Mouse (Mus musculus) small intestine, adult 2 months (tissue): ENCODE measurements around the gene Astn2.

Experiments
- CTCF ChIP-seq: fragments of 200-500 bp; IDR thresholded peaks from 2 replicates; pipeline ENCODE4 v1.5.1; 2012; ENCODE audit warnings: low read depth, mild to moderate bottlenecking, control low read depth, inconsistent platforms, low read length, moderate library complexity, mixed read lengths; ENCODE audit not compliant: insufficient replicate concordance, insufficient read length; ENCODE audit errors: extremely low read depth
- POLR2A ChIP-seq: fragments of 200-500 bp; IDR thresholded peaks from 2 replicates; pipeline ENCODE4 v1.6.1; 2012; ENCODE audit warnings: low read depth, mild to moderate bottlenecking, control low read depth, inconsistent platforms, low read length, moderate library complexity

DNA sequence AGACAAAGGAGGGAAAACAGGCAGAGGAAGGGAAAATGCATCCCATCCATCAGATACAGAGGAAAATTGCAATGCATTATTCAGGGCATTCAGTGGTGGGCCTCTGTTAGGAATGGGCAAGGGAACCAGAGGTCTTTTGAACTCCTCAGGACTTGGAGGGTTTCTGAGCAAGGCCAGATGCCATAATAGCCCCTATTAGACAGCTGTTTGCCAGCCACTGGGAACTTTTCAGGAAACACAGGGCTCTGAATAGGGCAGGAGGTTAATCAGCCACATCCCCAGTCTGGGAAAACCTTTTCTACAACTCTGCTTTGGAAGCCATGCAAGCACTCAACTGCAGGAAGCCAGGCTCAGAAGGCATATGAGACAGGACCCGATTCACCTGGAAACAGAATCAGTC is 38.9 kb downstream of the Astn2 start:
- TF ChIP-seq CTCF, result no peak
- no peak for TF ChIP-seq POLR2A
